Comparison of ENCODE assay signal across 19 mouse cellular contexts in genomic region chr11:103838955-103839354, GRCm38 (mm10).
"Had no signal": no experiment of that assay in that cellular context is flagged by ENCODE, and none has a peak within 500 bp of the region (broad histone marks: within the 10 kb centered on the region; RNA-seq: fewer than 3 reads in every experiment).

No protein-coding gene starts in this region.

- H3K9me3 ChIP-seq: lung, embryonic 15.5 days; megakaryocyte, embryonic 14.5 days; midbrain, embryonic 12.5 days; midbrain, embryonic 15.5 days; neural tube, embryonic 12.5 days had no signal

- H3K4me3 ChIP-seq: lung, embryonic 15.5 days; megakaryocyte, embryonic 14.5 days; midbrain, embryonic 12.5 days; midbrain, embryonic 15.5 days; neural tube, embryonic 12.5 days had no signal

- H3K27ac ChIP-seq: lung, embryonic 15.5 days; macrophage; midbrain, embryonic 12.5 days; midbrain, embryonic 15.5 days; neural tube, embryonic 12.5 days had no signal

- H3K9ac ChIP-seq: liver, postnatal 0 days; lung, embryonic 15.5 days; midbrain, embryonic 12.5 days; midbrain, embryonic 15.5 days; neural tube, embryonic 12.5 days had no signal

- ATAC-seq: liver, postnatal 0 days; lung, postnatal 0 days; midbrain, embryonic 15.5 days had no signal

- H3K36me3 ChIP-seq: lung, embryonic 15.5 days; midbrain, embryonic 12.5 days; midbrain, embryonic 15.5 days; neural tube, embryonic 12.5 days had no signal

- H3K4me1 ChIP-seq: lung, embryonic 15.5 days had no signal

- H3K27me3 ChIP-seq: lung, embryonic 15.5 days; megakaryocyte, embryonic 14.5 days; midbrain, embryonic 12.5 days; midbrain, embryonic 15.5 days; neural tube, embryonic 12.5 days had no signal

- H3K4me2 ChIP-seq: lung, embryonic 15.5 days; midbrain, embryonic 12.5 days; midbrain, embryonic 15.5 days; neural tube, embryonic 12.5 days had no signal

- DNase-seq: liver, postnatal 0 days; lung, adult 2 months; lung, postnatal 14 days; lung, postnatal 36 days; retina, postnatal 1 day; right cerebral cortex, adult 18-20 months; right cerebral cortex, postnatal 25 days; right cerebral cortex, postnatal 4 days; spleen, adult 18-20 months; thymus, adult 18-20 months; thymus, postnatal 14 days; thymus, postnatal 36 days had no signal
